Mouse (Mus musculus) embryonic facial prominence, embryonic 13.5 days (tissue): ENCODE results near the gene Abcg4. TPM values are rescaled to one million over a fixed set of nuclear protein-coding genes. Genes with fewer than 3 reads are reported as not detected.
"Not testable (repeated sequence)": the region's sequence is repeated elsewhere in the genome, so short reads cannot be mapped to it uniquely, and the experiment has no call there.

Experiments
- ATAC-seq: fragments of 200-750 bp; cut with Nextera tagmentation; 2 replicates; pipeline ENCODE4 v1.8.0; 2017; ENCODE audit warnings: low read depth; ENCODE audit not compliant: insufficient number of reproducible peaks, insufficient read depth, low FRiP score, low TSS enrichment
- H3K27ac ChIP-seq: fragments of 300-500 bp; sonication (generic); 2 replicates; pipeline ENCODE4 v1.5.1; 2015; ENCODE audit warnings: moderate library complexity, mild to moderate bottlenecking, inconsistent platforms
- H3K27me3 ChIP-seq: fragments of 300-500 bp; sonication (generic); 2 replicates; pipeline ENCODE4 v1.6.1; 2015; ENCODE audit warnings: mild to moderate bottlenecking, inconsistent platforms
- H3K36me3 ChIP-seq: fragments of 300-500 bp; sonication (generic); 2 replicates; pipeline ENCODE4 v1.6.1; 2015; ENCODE audit warnings: mild to moderate bottlenecking, inconsistent platforms
- H3K4me1 ChIP-seq: fragments of 300-500 bp; sonication (generic); 2 replicates; pipeline ENCODE4 v1.6.1; 2015; ENCODE audit warnings: inconsistent platforms
- H3K4me2 ChIP-seq: fragments of 300-500 bp; sonication (generic); 2 replicates; pipeline ENCODE4 v1.6.1; 2015; ENCODE audit warnings: moderate library complexity, mild to moderate bottlenecking, inconsistent platforms
- H3K4me3 ChIP-seq: fragments of 300-500 bp; sonication (generic); 2 replicates; pipeline ENCODE4 v1.5.1; 2015; ENCODE audit warnings: mild to moderate bottlenecking, inconsistent platforms
- H3K9ac ChIP-seq: fragments of 300-500 bp; sonication (generic); 2 replicates; pipeline ENCODE4 v1.6.1; 2015; ENCODE audit warnings: mild to moderate bottlenecking, inconsistent platforms
- H3K9me3 ChIP-seq: fragments of 300-500 bp; sonication (generic); 2 replicates; pipeline ENCODE4 v1.6.1; 2016; ENCODE audit warnings: inconsistent platforms
- WGBS: fragments of 180-500 bp; shearing (Covaris S2); methylation state at CpG from one replicate; pipeline ENCODE4 v1.1.7; 2015; ENCODE audit warnings: mixed read lengths; 5-methylcytosine and 5-hydroxymethylcytosine counted together
- polyA plus RNA-seq: library from polyadenylated mRNA; unstranded; fragments of >200 nt; fragmentation: Nextera tagmentation; extraction: Ambion mirVana; gene quantifications from 2 replicates; pipeline ENCODE4 v1.2.1, GENCODE M21; 2015

The Abcg4 gene
- polyA plus RNA-seq, 1 experiment from 2014 or later: 6.1 TPM

DNA sequence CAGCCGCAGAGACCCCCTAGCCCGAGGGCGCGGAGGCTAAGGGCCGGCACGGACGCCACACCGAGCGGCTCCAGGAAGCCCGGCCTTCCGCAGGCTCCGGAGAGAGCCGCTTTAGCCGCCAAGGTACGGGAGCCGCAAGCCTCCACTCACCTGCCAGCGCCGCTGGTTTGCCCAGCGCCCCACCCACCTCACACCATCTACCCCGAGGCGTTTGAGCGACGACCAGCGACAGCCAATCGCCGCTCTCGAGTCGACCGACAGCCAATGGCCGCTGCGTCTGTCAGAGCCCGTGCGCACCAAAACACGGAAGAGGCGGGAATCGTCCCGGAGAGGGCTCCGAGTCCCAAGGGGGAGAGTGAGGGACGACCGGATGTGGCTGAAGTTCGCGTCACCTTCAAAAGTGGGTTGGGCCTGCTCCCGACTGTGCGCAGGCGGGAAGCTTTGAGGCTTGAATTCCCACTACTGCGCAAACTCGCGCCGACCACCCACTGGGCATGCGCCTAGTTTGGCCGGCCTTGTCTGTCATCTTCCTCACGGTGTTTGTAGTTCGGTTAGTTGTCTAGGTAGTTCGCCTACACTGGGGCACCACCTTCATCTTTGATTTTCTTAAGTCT lies 17.2 kb upstream of the Abcg4 start, which contains the start of gene Hinfp:
Hinfp (minus strand) TSS at position 206 of the 614 bp plus-strand sequence.
- Histone ChIP-seq H3K9me3 (no peaks in the 10 kb centered on the region), H3K4me1 (peaks cover 14% of the 10 kb centered on the region), H3K27me3 (no peaks in the 10 kb centered on the region), H3K4me2 (peak within 1 kb of the TSS; percentile 78), H3K4me3 (peak within 1 kb of the TSS; percentile 97), H3K36me3 (peaks cover 28% of the 10 kb centered on the region), H3K9ac (peak within 1 kb of the TSS; percentile 96), H3K27ac (peak within 1 kb of the TSS; percentile 71)
- peak; percentile 99 for ATAC-seq
- under 1% methylated on average over 54 of the region's 54 CpGs for WGBS

DNA sequence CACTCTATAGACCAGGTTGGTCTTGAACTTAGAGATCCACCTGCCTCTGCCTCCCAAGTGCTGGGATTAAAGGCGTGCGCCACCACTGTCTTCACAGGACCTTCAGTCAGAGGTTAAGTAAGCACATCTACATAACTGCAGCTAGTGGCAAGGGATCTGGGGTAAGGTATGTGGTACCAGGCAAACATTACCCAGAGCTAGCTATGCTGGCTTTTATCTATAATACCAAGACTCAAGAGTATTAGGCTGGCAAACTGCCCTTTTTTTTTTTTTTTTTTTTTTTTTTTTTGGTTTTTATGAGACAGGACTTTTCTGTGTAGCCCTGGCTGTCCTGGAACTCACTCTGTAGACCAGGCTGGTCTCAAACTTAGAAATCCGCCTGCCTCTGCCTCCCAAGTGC lies 11.6 kb upstream of the Abcg4 start:
- 93% methylated on average over 3 of the region's 3 CpGs for WGBS
- not testable (repeated sequence) for H3K27ac ChIP-seq, H3K4me3 ChIP-seq, H3K27me3 ChIP-seq, H3K9me3 ChIP-seq, H3K4me2 ChIP-seq, H3K9ac ChIP-seq, ATAC-seq
- Histone ChIP-seq H3K4me1 (peaks cover 14% of the 10 kb centered on the region), H3K36me3 (peaks cover 76% of the 10 kb centered on the region)

DNA sequence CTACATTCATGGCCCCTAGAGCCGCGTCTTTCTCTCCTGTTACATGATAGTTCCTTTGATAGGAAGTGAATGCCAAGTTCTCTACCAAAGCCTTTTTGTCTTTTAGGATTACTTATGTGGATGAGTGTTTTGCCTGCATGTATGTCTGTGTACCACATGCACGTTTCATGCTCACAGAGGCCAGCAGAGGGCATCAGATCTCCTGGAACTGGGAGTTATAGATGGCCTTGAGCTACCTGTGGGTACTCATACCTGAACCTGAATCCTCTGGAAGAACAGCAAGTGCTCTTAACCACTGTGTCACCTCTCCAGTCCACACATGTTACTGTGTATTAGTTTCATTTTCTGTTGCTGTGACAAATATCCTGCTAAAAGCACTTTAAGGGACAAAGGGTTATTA lies 4.1 kb upstream of the Abcg4 start:
- H3K9ac ChIP-seq: no peak overlapping the region
- H3K27me3 ChIP-seq: peaks cover 28% of the 10 kb centered on the region
- H3K4me1 ChIP-seq: peaks cover 14% of the 10 kb centered on the region
- H3K27ac ChIP-seq: no peak overlapping the region
- 71% methylated on average over 3 of the region's 3 CpGs for WGBS
- H3K4me3 ChIP-seq: no peak overlapping the region
- no peak overlapping the region for H3K4me2 ChIP-seq
- peaks cover 72% of the 10 kb centered on the region for H3K36me3 ChIP-seq
- no peak for ATAC-seq
- no peaks in the 10 kb centered on the region for H3K9me3 ChIP-seq

DNA sequence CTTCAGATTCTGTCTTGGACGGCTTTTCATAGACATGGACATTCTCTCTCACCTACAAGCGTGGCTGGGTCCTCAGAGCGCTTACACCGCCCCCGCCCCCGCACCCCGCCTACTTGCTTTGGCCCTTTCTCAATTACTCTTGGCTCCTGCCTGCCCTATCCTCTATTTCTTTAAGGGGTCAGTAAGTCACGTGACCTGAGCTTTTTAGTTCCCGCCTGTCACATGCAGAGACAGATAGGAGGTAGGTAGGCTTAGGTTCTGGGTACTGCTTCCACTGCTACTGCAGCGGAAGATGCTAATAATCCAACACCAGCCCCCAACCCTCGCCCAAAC lies 510 bp upstream of the Abcg4 start:
- H3K9ac ChIP-seq: no peak overlapping the region
- H3K4me1 ChIP-seq: peaks cover 24% of the 10 kb centered on the region
- H3K4me3 ChIP-seq: no peak overlapping the region
- ATAC-seq: no peak
- no peaks in the 10 kb centered on the region for H3K9me3 ChIP-seq
- H3K36me3 ChIP-seq: peaks cover 39% of the 10 kb centered on the region
- WGBS: 11% methylated on average over 11 of the region's 11 CpGs
- peaks cover 46% of the 10 kb centered on the region for H3K27me3 ChIP-seq
- peak overlapping the region; percentile 95 for H3K4me2 ChIP-seq
- H3K27ac ChIP-seq: no peak overlapping the region

DNA sequence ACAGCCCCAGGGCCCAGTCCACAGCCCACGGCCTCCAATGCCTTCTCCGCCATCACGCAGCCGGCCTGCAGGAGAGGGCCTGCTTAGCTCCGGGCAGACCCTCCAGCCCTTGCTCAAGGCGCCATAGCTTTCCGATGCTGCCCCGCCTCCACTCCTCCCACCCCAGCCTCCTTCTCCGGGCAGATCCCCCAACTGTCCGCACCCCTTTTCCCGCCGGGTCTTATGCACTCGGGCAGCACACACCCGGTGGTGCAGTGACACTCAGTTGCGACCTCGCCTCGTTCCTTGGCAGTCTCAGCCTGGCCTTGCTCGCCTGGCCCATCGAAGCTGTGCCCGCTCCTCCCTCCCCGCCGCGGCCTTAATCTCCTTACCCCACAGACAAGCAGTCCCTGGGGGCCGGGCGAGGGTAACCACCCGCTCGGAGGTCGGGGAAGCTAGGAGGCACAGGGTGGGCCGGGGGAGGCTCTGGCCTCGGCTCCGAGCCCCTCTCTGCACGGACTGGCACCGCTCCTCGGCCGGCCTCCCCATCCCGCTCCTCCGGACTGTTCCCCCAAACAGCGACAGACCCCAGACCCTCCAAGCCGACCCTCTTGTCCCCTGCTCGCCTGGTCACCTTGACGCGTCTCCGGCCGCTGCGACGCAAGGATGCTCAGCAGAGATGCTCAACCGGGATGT lies 877 bp downstream of the Abcg4 start:
- H3K4me3 ChIP-seq: peak overlapping the region; percentile 71
- no peaks in the 10 kb centered on the region for H3K9me3 ChIP-seq
- ATAC-seq: peak; percentile 53; the same call in 1 of the 2 replicates
- H3K4me2 ChIP-seq: peak overlapping the region; percentile 95
- peak overlapping the region; percentile 78 for H3K9ac ChIP-seq
- peaks cover 24% of the 10 kb centered on the region for H3K4me1 ChIP-seq
- peaks cover 46% of the 10 kb centered on the region for H3K27me3 ChIP-seq
- 1% methylated on average over 47 of the region's 47 CpGs for WGBS
- peaks cover 25% of the 10 kb centered on the region for H3K36me3 ChIP-seq
- H3K27ac ChIP-seq: no peak overlapping the region

DNA sequence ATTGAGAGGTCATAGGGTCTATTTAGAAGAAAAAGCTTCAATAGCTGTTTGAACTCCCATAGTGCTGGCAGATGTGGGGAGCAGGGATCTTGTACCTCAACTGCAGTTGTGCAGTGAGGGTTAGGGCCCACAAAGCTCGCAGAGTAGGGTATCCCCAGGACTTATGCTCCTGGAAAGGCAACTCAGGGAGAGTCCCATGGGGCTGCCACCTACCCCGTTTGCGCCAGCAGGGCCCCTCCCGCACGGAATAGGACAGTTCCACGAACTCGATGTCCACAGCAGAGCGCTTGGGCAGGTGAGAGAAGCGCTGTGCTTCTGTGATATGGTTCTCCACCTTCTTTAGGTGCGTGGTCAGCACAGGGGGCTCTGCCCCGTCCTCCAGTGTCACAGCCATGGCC lies 1.4 kb downstream of the Abcg4 start:
- H3K9me3 ChIP-seq: no peaks in the 10 kb centered on the region
- H3K27ac ChIP-seq: no peak overlapping the region
- peaks cover 46% of the 10 kb centered on the region for H3K27me3 ChIP-seq
- H3K36me3 ChIP-seq: peaks cover 20% of the 10 kb centered on the region
- H3K4me2 ChIP-seq: peak overlapping the region; percentile 95
- H3K4me1 ChIP-seq: peaks cover 24% of the 10 kb centered on the region
- WGBS: 5% methylated on average over 11 of the region's 11 CpGs
- no peak for ATAC-seq
- H3K9ac ChIP-seq: peak overlapping the region; percentile 78
- peak overlapping the region; percentile 71 for H3K4me3 ChIP-seq

DNA sequence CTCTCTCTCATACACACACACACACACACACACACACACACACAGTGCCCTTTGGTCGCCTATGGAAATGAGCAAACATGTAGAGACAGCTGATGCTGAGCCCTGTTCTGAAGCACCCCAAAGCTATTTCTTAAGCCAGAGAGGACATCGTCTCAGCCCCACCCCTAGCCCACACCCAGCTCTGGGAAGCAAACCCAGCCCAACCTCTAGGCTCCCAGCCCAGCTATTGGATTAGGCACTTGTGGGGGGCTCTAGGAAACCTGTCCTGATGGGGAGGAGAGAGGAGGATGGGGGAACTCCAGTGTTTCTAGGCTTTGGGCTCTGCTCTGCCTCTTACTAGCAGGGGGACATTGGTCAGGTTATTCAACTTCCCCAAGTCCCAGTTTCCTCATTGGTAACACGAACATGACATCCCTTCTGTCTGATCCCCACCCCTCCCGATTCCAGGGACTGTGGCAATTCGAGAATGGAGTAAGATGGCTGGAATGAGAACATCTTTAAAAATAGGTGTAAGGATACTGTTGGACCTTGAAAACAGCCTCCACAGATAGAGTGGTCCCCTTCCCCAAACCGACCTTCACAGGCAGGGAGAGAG lies 2.1 kb downstream of the Abcg4 start:
- H3K27ac ChIP-seq: no peak overlapping the region
- 0 out of 2 replicates have a peak overlapping the region, but pooled peaks have one; percentile 44 for H3K9ac ChIP-seq
- H3K4me1 ChIP-seq: peaks cover 24% of the 10 kb centered on the region
- H3K27me3 ChIP-seq: peaks cover 46% of the 10 kb centered on the region
- H3K4me2 ChIP-seq: peak overlapping the region; percentile 95
- ATAC-seq: no peak
- H3K4me3 ChIP-seq: no peak overlapping the region
- H3K36me3 ChIP-seq: peaks cover 19% of the 10 kb centered on the region
- H3K9me3 ChIP-seq: no peaks in the 10 kb centered on the region
- whole genome bisulfite sequencing: 8% methylated on average over 6 of the region's 6 CpGs

DNA sequence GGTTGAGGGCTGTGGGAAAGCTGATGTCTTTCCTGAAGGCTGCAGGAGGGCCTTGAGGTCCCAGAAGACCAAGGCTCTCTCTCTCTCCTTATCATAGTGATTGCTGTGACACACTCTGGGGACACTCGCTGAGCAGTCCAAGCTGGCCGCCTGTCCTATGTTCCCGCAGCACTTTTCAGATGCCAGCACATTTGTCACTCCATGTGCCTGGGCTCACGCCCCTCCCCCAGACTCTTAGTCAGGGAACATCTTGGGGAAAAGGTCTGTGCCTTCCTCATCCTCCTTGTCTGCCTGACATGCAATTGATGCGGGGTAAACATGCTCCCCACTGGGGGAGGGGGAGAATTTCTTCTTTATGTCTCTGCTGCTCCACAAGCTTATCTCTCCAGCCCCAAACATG lies 5.2 kb downstream of the Abcg4 start:
- Histone ChIP-seq H3K9me3 (no peaks in the 10 kb centered on the region), H3K36me3 (peaks cover 28% of the 10 kb centered on the region), H3K4me2 (no peak overlapping the region), H3K4me3 (no peak overlapping the region), H3K9ac (no peak overlapping the region), H3K4me1 (peaks cover 14% of the 10 kb centered on the region), H3K27ac (no peak overlapping the region), H3K27me3 (peaks cover 25% of the 10 kb centered on the region)
- ATAC-seq: no peak
- WGBS: 73% methylated on average over 5 of the region's 5 CpGs

DNA sequence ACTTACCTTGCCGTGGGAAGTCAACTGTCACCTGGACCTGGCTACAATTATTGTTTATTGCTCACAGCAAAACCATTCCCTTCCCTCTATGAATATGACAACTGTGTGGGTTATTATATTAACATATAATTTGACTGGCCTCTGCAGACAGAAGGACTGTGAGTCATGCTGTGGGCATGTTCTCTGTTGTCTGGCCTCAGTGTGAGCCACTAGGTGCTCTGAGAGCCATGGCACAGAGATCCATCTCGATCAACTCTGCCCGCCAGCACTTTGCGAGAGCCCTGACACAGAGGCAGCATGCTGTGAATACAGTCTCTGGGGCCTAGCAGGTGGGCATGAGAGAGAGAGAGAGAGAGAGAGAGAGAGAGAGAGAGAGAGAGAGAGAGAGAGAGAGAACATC lies 18.4 kb downstream of the Abcg4 start:
- H3K4me3 ChIP-seq: no peak overlapping the region
- no peak overlapping the region for H3K27ac ChIP-seq
- WGBS: 78% methylated on average over 4 of the region's 4 CpGs
- H3K9ac ChIP-seq: no peak overlapping the region
- 0 out of 2 replicates have a peak, but pooled peaks cover 3% of the 10 kb centered on the region for H3K27me3 ChIP-seq
- no peak overlapping the region for H3K4me2 ChIP-seq
- no peaks in the 10 kb centered on the region for H3K9me3 ChIP-seq
- no peak for ATAC-seq
- peaks cover 1% of the 10 kb centered on the region; the same call in 1 of the 2 replicates for H3K36me3 ChIP-seq
- H3K4me1 ChIP-seq: peaks cover 15% of the 10 kb centered on the region

DNA sequence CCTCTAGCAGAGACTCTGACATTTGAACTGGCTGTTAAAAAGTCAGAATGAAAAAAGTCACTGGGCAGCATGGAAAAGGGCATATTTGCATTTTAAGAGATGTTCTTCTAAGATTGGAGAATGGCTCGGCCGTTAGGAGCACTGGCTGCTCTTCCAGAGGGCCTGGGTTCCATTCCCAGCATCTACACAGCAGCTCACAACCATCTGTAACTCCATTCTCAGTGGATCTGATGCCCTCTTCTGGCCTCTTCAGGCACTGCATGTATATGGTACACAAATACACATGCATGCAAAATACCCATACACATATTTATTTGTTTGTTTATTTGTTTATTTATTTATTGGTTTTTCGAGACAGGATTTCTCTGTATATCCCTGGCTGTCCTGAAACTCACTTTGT lies 19.3 kb downstream of the Abcg4 start:
- no peaks in the 10 kb centered on the region for H3K36me3 ChIP-seq
- no peak overlapping the region for H3K4me2 ChIP-seq
- H3K4me1 ChIP-seq: peaks cover 15% of the 10 kb centered on the region
- no peak overlapping the region for H3K27ac ChIP-seq
- no peak overlapping the region for H3K4me3 ChIP-seq
- ATAC-seq: no peak
- WGBS: 79% methylated on average over 3 of the region's 3 CpGs
- 0 out of 2 replicates have a peak, but pooled peaks cover 3% of the 10 kb centered on the region for H3K27me3 ChIP-seq
- no peak overlapping the region for H3K9ac ChIP-seq
- H3K9me3 ChIP-seq: no peaks in the 10 kb centered on the region

DNA sequence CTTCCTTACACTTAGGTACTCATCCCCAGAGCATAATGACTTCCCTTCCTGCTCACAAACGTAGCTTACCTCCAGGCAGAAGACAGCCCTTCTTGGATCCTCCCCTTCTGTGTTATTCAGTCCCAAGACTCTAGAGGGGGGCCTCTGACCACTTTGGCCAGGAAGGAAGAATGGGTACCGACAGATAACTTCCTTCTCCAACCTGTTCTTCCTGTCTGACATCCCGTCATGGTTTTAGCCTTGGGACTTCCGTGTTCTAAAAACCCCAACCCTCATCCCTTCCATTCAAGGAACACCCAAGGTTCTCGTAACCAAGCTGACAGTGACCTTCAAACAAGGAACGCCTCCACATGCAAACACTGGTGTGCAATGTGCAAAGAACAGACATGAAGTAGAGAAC lies 20.0 kb downstream of the Abcg4 start, which contains the start of gene Nlrx1:
Nlrx1 (minus strand) TSS at position 168 of the 400 bp plus-strand sequence.
- peaks cover 5% of the 10 kb centered on the region for H3K36me3 ChIP-seq
- peak within 1 kb of the TSS; percentile 84 for H3K27ac ChIP-seq
- peaks cover 15% of the 10 kb centered on the region for H3K4me1 ChIP-seq
- 0 out of 2 replicates have a peak, but pooled peaks cover under 1% of the 10 kb centered on the region for H3K27me3 ChIP-seq
- ATAC-seq: no peak
- H3K4me2 ChIP-seq: peak within 1 kb of the TSS; percentile 87
- no peaks in the 10 kb centered on the region for H3K9me3 ChIP-seq
- peak within 1 kb of the TSS; percentile 93 for H3K9ac ChIP-seq
- H3K4me3 ChIP-seq: peak within 1 kb of the TSS; percentile 56
- WGBS: 71% methylated on average over 6 of the region's 6 CpGs

DNA sequence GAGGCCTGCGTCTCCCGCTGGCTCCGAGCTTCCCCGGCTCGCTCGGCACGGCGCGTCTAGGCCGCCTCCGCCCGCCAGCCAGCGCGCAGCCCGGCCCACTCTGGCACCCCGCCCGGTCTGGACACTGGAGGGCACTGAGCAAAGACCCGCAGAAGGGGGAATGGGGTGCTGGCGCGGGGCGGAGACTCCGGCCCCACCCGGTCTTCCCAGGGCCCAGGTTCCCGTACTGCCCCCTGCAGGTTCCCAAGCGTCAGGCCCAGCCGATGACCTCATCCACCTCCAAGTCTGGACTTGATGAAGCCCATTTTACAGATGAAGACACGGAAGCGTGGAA lies 20.4 kb downstream of the Abcg4 start:
- peaks cover 15% of the 10 kb centered on the region for H3K4me1 ChIP-seq
- H3K27me3 ChIP-seq: no peaks in the 10 kb centered on the region
- peak overlapping the region; percentile 93 for H3K9ac ChIP-seq
- peaks cover 7% of the 10 kb centered on the region for H3K36me3 ChIP-seq
- peak overlapping the region; percentile 84 for H3K27ac ChIP-seq
- H3K4me3 ChIP-seq: peak overlapping the region; percentile 56
- WGBS: 4% methylated on average over 28 of the region's 28 CpGs
- peak overlapping the region; percentile 87 for H3K4me2 ChIP-seq
- ATAC-seq: peak; percentile 80
- H3K9me3 ChIP-seq: no peaks in the 10 kb centered on the region
